Mouse (Mus musculus) forebrain, postnatal 0 days (tissue): ENCODE results near the gene Ckmt1. TPM values are rescaled to one million over a fixed set of nuclear protein-coding genes. Genes with fewer than 3 reads are reported as not detected.

Experiments
- ATAC-seq: fragments of 200-750 bp; cut with Nextera tagmentation; 2 replicates; pipeline ENCODE4 v1.8.0; 2017; ENCODE audit warnings: mild to moderate bottlenecking, moderate library complexity
- DNase-seq: peaks from one replicate; pipeline ENCODE4 v3.0.0-alpha.2; 2015
- H3K27ac ChIP-seq: fragments of 300-500 bp; sonication (generic); 2 replicates; pipeline ENCODE4 v1.5.1; 2014; ENCODE audit warnings: low read depth, mild to moderate bottlenecking, antibody characterized with exemption, low read length, moderate library complexity, mixed read lengths
- H3K27me3 ChIP-seq: fragments of 300-500 bp; sonication (generic); 2 replicates; pipeline ENCODE4 v1.6.1; 2014; ENCODE audit warnings: mild to moderate bottlenecking, low read length, mixed read lengths; ENCODE audit not compliant: insufficient read depth
- H3K36me3 ChIP-seq: fragments of 300-500 bp; sonication (generic); 2 replicates; pipeline ENCODE4 v1.6.1; 2014; ENCODE audit warnings: mild to moderate bottlenecking, moderate library complexity; ENCODE audit not compliant: insufficient read depth
- H3K4me1 ChIP-seq: fragments of 300-500 bp; sonication (generic); 2 replicates; pipeline ENCODE4 v1.6.1; 2014; ENCODE audit warnings: antibody characterized with exemption; ENCODE audit not compliant: insufficient read depth
- H3K4me2 ChIP-seq: fragments of 300-500 bp; sonication (generic); 2 replicates; pipeline ENCODE4 v1.6.1; 2014; ENCODE audit warnings: low read depth, mild to moderate bottlenecking, moderate library complexity
- H3K4me3 ChIP-seq: fragments of 300-500 bp; sonication (generic); 2 replicates; pipeline ENCODE4 v1.5.1; 2014; ENCODE audit warnings: low read depth, low read length, mixed read lengths
- H3K9ac ChIP-seq: fragments of 300-500 bp; sonication (generic); 2 replicates; pipeline ENCODE4 v1.6.1; 2014; ENCODE audit warnings: mild to moderate bottlenecking
- H3K9me3 ChIP-seq: fragments of 300-500 bp; sonication (generic); 2 replicates; pipeline ENCODE4 v1.6.1; 2016; ENCODE audit warnings: low read length
- CTCF ChIP-seq: sonication (generic); IDR thresholded peaks from 2 replicates; pipeline ENCODE4 v1.5.1; 2016; ENCODE audit warnings: antibody characterized with exemption, control low read depth, low read depth
- WGBS: fragments of 180-500 bp; shearing (Covaris S2); extraction: QIAGEN DNeasy Blood & Tissue Kit; methylation state at CpG from one replicate; pipeline ENCODE4 v1.1.7; 2014; 5-methylcytosine and 5-hydroxymethylcytosine counted together
- polyA plus RNA-seq: library from polyadenylated mRNA; unstranded; fragments of >200 nt; fragmentation: Nextera tagmentation; extraction: Ambion mirVana; gene quantifications from 2 replicates; pipeline ENCODE4 v1.2.1, GENCODE M21; 2015
- total RNA-seq: library from RNA; depleted of rRNA; stranded (reverse); fragments of >200 nt; gene quantifications from 2 replicates; pipeline ENCODE4 v1.2.3, GENCODE M21; 2014

Gene Ckmt1
- total and polyA plus RNA-seq, 2 experiments from 2014 or later = 77.4 to 80.6 TPM

DNA sequence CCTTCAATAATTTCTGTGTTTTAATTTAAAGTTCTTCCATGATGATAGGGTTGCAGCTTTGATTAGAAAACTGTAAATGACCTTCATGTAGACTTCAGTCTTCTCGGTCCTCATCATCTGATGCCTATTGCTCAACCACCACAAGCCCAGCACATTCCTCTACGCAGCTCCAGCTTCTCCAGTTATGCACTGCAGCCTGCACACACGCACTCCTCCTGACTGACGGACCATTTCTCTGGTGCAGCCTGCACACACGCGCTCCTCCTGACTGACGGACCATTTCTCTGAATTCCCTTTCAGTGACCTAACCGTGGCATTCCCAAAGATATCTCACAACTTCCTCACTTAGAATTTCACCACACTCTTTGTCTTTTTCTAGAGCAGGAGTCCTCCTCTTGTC, 4.4 kb upstream of the Ckmt1 start:
- ATAC-seq = no peak
- Histone ChIP-seq H3K27ac (no peak overlapping the region), H3K9ac (no peak overlapping the region), H3K9me3 (no peaks in the 10 kb centered on the region), H3K36me3 (peaks cover 12% of the 10 kb centered on the region), H3K4me3 (no peak overlapping the region), H3K4me1 (no peaks in the 10 kb centered on the region), H3K4me2 (no peak overlapping the region), H3K27me3 (0 out of 2 replicates have a peak, but pooled peaks cover 13% of the 10 kb centered on the region)
- no peak for TF ChIP-seq CTCF
- no peak for DNase-seq
- WGBS = 75% methylated on average over 8 of the region's 8 CpGs

DNA sequence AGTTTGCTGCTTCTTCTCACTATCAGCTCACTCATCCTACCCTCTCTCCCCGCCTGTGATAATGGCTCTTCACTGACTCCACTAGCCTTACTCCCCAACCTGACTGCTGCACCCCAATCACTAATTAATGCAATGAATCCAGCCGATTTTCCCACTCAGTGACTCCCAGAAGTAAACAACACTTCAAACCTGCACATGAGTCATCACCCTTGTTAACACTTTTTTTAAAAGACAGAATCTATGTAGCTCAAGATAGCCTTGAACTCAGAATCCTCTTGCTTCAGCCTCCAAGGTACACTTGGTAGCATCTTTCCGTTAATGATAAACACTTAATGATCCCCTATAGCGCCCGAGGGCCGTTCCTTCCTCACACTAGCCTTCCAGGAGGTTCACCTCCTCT, 3.1 kb upstream of the Ckmt1 start:
- DNase-seq (no peak), ATAC-seq (no peak)
- H3K36me3 ChIP-seq = peaks cover 6% of the 10 kb centered on the region
- peak overlapping the region; percentile 86 for H3K4me2 ChIP-seq
- H3K9me3 ChIP-seq = no peaks in the 10 kb centered on the region
- peak overlapping the region; percentile 70 for H3K4me3 ChIP-seq
- 0 out of 2 replicates have a peak, but pooled peaks cover 13% of the 10 kb centered on the region for H3K27me3 ChIP-seq
- WGBS = 4% methylated on average over 6 of the region's 6 CpGs
- H3K9ac ChIP-seq = peak overlapping the region; percentile 84
- no peak for TF ChIP-seq CTCF
- peak overlapping the region; percentile 80 for H3K27ac ChIP-seq
- no peaks in the 10 kb centered on the region for H3K4me1 ChIP-seq

DNA sequence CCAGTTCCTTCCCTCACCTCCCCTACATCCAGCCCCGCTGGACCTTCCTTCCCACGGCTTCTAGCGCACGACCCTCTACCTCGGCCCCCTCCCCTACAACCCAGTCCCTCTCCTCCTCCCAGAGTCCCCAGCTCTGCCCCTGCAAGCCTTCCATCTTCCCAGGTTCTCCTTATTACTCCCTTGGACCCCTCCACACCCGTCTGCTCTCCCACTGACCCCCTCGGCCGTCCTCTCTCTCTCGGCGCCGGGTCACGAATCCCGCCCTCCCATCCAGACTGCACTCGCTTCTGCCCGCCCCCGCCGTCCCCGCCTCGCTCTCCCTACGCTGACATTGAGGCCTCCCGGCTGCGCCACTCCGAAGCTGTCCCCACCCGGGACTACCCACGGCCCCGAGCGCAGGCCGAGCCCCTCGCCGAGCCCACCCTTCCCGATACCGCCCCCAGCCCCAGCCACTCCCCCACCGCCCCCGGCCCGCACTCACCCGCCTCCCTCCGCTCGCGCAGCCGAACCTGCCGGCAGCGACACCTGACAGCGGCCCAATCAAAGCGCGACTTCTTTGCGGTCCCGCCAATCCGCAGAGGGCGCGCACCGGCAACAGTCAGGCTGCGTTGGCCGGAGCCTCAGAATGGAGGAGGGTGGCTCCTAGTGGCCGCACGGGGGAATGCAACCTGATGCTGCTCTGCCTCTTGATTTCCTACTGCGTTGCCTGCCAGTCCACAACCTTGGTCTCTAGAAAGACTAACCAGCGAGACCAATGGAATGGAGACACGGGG, 2.5 kb upstream of the Ckmt1 start, which contains the start of gene Ppip5k1:
Ppip5k1 (minus strand) TSS at position 577 of the 773 bp plus-strand sequence.
- no peaks in the 10 kb centered on the region for H3K9me3 ChIP-seq
- under 1% methylated on average over 58 of the region's 58 CpGs for WGBS
- TF ChIP-seq CTCF = peak; percentile 97
- ATAC-seq = peak; percentile 97
- H3K4me3 ChIP-seq = peak within 1 kb of the TSS; percentile 70
- H3K27me3 ChIP-seq = 0 out of 2 replicates have a peak, but pooled peaks cover 13% of the 10 kb centered on the region
- H3K4me1 ChIP-seq = no peaks in the 10 kb centered on the region
- peak within 1 kb of the TSS; percentile 84 for H3K9ac ChIP-seq
- H3K4me2 ChIP-seq = peak within 1 kb of the TSS; percentile 86
- H3K36me3 ChIP-seq = no peaks in the 10 kb centered on the region; the same call in 1 of the 2 replicates
- peak; percentile 99 for DNase-seq
- peak within 1 kb of the TSS; percentile 80 for H3K27ac ChIP-seq

DNA sequence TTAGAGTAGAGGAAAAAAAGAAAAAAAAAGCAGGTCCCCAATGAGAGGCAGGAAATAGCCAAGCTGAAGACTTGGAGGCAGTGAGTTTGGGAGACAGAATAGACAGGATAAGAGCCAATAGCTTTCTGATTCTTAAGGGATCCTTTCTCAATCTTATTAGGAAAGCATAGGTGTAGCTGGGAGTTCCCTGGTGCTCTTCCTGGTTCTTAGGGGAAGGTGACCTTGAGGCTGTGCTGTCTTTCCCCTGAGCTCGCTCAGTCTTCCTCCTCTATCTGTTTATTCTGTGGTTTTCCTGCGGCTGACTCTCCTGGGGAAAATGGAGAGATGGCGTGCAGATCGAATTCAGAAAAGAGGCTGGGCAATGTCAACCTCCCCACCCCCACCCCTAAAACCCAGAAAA, 447 bp downstream of the Ckmt1 start:
- Histone ChIP-seq H3K9me3 (no peaks in the 10 kb centered on the region), H3K4me2 (peak overlapping the region; percentile 68), H3K9ac (peak overlapping the region; percentile 74), H3K36me3 (no peaks in the 10 kb centered on the region), H3K4me1 (no peaks in the 10 kb centered on the region), H3K4me3 (peak overlapping the region; percentile 55), H3K27ac (0 out of 2 replicates have a peak overlapping the region, but pooled peaks have one; percentile 66), H3K27me3 (0 out of 2 replicates have a peak, but pooled peaks cover 13% of the 10 kb centered on the region)
- ATAC-seq (no peak), DNase-seq (no peak)
- no peak for TF ChIP-seq CTCF
- WGBS = 2% methylated on average over 4 of the region's 4 CpGs

DNA sequence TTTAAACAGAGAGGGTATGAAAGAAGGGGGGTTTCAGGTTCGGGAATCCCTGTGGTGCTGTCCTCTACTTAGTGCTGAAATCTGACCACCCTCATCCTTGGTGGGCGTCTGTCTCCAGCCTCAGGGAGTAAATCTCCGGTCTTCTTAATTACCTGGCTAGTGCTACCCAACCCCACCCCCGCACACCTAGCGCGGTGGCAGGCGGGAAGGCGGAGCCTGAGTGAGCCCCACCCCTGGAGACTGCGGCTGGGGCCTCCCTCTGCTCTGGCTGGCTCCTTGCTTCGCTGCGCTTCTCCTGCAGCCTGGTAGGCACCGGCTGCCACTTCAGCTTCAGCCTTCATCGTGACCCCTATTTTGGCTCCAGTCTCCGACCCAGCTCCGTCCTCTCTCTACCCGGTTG, 867 bp downstream of the Ckmt1 start:
- DNase-seq = peak; percentile 76
- H3K27ac ChIP-seq = peak overlapping the region; percentile 66

DNA sequence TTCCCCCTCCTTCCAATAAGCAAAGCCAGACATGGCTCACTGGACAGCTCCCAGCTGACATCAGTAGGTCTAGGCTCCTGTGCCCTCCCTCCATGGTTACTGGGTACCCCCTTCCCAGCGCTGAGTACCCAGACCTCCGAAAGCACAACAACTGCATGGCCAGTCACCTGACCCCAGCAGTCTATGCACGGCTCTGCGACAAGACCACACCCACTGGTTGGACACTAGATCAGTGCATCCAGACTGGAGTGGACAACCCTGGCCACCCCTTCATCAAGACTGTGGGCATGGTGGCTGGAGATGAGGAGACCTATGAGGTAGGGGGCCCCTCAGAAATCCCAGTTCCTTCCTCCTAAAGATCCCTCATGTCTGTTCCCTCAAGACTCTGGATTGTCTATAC, 1.9 kb downstream of the Ckmt1 start:
- Histone ChIP-seq H3K36me3 (no peaks in the 10 kb centered on the region), H3K27me3 (0 out of 2 replicates have a peak, but pooled peaks cover 13% of the 10 kb centered on the region), H3K4me3 (peak overlapping the region; percentile 55), H3K4me2 (peak overlapping the region; percentile 68), H3K27ac (no peak overlapping the region), H3K9me3 (no peaks in the 10 kb centered on the region), H3K9ac (no peak overlapping the region), H3K4me1 (no peaks in the 10 kb centered on the region)
- ATAC-seq = no peak
- no peak for TF ChIP-seq CTCF
- 46% methylated on average over 4 of the region's 4 CpGs for WGBS
- DNase-seq = no peak

More for the DNA sequence above, 867 bp downstream of the Ckmt1 start:
- Histone ChIP-seq H3K9ac (peak overlapping the region; percentile 74), H3K36me3 (no peaks in the 10 kb centered on the region), H3K27me3 (0 out of 2 replicates have a peak, but pooled peaks cover 13% of the 10 kb centered on the region), H3K4me1 (no peaks in the 10 kb centered on the region), H3K4me2 (peak overlapping the region; percentile 68), H3K9me3 (no peaks in the 10 kb centered on the region), H3K4me3 (peak overlapping the region; percentile 55)
- ATAC-seq = peak; percentile 76
- WGBS = 1% methylated on average over 16 of the region's 16 CpGs
- TF ChIP-seq CTCF = no peak

DNA sequence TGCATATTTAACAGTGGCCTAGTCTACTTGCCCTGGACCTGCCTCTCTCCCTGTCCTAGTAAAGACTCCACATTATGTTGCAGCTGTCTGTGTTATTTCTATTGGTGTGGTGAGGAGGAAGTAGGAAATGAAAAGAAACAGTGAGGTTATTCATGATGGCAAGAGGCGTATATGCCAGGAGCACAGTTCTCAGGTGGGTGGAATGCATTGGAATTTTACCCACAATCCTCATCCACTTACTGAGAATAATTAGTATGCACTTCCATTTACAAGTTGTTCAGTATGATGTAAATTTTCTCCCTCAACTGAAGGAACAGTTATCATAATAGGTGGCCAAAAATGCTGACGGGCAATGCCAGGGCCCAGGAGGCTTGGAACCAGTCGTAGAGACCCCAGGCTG, 6.1 kb downstream of the Ckmt1 start:
- H3K4me1 ChIP-seq = no peaks in the 10 kb centered on the region
- H3K27ac ChIP-seq = no peak overlapping the region
- ATAC-seq (no peak), DNase-seq (no peak)
- no peak overlapping the region for H3K4me3 ChIP-seq
- H3K27me3 ChIP-seq = no peaks in the 10 kb centered on the region
- no peaks in the 10 kb centered on the region for H3K36me3 ChIP-seq
- TF ChIP-seq CTCF = no peak
- H3K4me2 ChIP-seq = no peak overlapping the region
- H3K9ac ChIP-seq = no peak overlapping the region
- 55% methylated on average over 3 of the region's 3 CpGs for WGBS
- no peaks in the 10 kb centered on the region for H3K9me3 ChIP-seq
